Comparison of ENCODE assay signal across 11 mouse cellular contexts in genomic region chr13:34133326-34134071, GRCm38 (mm10). TPM values are rescaled to one million over a fixed set of nuclear protein-coding genes. Genes with fewer than 3 reads are reported as not detected.
DNase-seq lines count a peak whose midpoint lies in the region; ATAC-seq lines count a peak whose summit lies in the region.
"Had no signal": no experiment of that assay in that cellular context is flagged by ENCODE, and none has a peak within 500 bp of the region (broad histone marks: within the 10 kb centered on the region; RNA-seq: fewer than 3 reads in every experiment).

No protein-coding gene starts in this region.

- WGBS in liver, embryonic 11.5 days = 18% methylated on average over 15 of the region's 15 CpGs
- 4% methylated on average over 15 of the region's 15 CpGs for whole genome bisulfite sequencing in embryonic facial prominence, embryonic 10.5 days
- WGBS in hindbrain, embryonic 13.5 days = 2% methylated on average over 15 of the region's 15 CpGs
- 3% methylated on average over 15 of the region's 15 CpGs for WGBS in neural tube, embryonic 11.5 days

- H3K27ac ChIP-seq in liver, embryonic 11.5 days (ENCODE audit: low read depth, low read length) = no peak overlapping the region
- H3K27ac ChIP-seq in embryonic facial prominence, embryonic 10.5 days (replicated peaks) = peak overlapping the region; percentile 93
- peak overlapping the region; percentile 100 for H3K27ac ChIP-seq in hindbrain, embryonic 13.5 days
- peak overlapping the region; percentile 100 for H3K27ac ChIP-seq in neural tube, embryonic 11.5 days (ENCODE audit: low read depth, low read length)

- H3K9ac ChIP-seq in liver, embryonic 11.5 days (ENCODE audit: low read depth, low read length) = no peak overlapping the region
- H3K9ac ChIP-seq in hindbrain, embryonic 13.5 days = peak overlapping the region; percentile 100
- H3K9ac ChIP-seq in neural tube, embryonic 11.5 days (ENCODE audit: low read length) = peak overlapping the region; percentile 91

- peak overlapping the region; percentile 36 for H3K4me2 ChIP-seq in liver, embryonic 11.5 days
- H3K4me2 ChIP-seq in hindbrain, embryonic 13.5 days = peak overlapping the region; percentile 83
- H3K4me2 ChIP-seq in neural tube, embryonic 11.5 days (ENCODE audit: low read depth) = peak overlapping the region; percentile 82

- no peaks in the 10 kb centered on the region for H3K36me3 ChIP-seq in liver, embryonic 11.5 days (ENCODE audit: control insufficient read depth, insufficient read depth, low read length)
- H3K36me3 ChIP-seq in embryonic facial prominence, embryonic 10.5 days (replicated peaks) = peaks cover 4% of the 10 kb centered on the region
- peaks cover 3% of the 10 kb centered on the region; the same call in 1 of the 2 replicates for H3K36me3 ChIP-seq in hindbrain, embryonic 13.5 days
- no peaks in the 10 kb centered on the region for H3K36me3 ChIP-seq in neural tube, embryonic 11.5 days (ENCODE audit: control insufficient read depth, insufficient read depth, low read length)

- peaks cover 59% of the 10 kb centered on the region for H3K27me3 ChIP-seq in liver, embryonic 11.5 days (replicated peaks; ENCODE audit: control insufficient read depth, insufficient read depth, low read length)
- H3K27me3 ChIP-seq in embryonic facial prominence, embryonic 10.5 days (replicated peaks; ENCODE audit: low read depth, poor library complexity, severe bottlenecking) = peaks cover 37% of the 10 kb centered on the region
- no peaks in the 10 kb centered on the region for H3K27me3 ChIP-seq in hindbrain, embryonic 13.5 days
- no peaks in the 10 kb centered on the region for H3K27me3 ChIP-seq in neural tube, embryonic 11.5 days (ENCODE audit: control insufficient read depth, insufficient read depth, low read length)

- no peak for DNase-seq in liver, embryonic 11.5 days (ENCODE audit: low spot score)
- DNase-seq in liver = no peak
- peak; percentile 63 for DNase-seq in embryonic facial prominence, embryonic 10.5 days (ENCODE audit: low spot score)
- peak; percentile 79 for DNase-seq in neural tube, embryonic 11.5 days (ENCODE audit: low spot score)
- DNase-seq in ovary, postnatal 10 days (ENCODE audit: low spot score) = no peak
- no peak for DNase-seq in adrenal gland, postnatal 4 days (ENCODE audit: low spot score in 2 of 2)
- no peak for DNase-seq in urinary bladder, postnatal 36 days (ENCODE audit: low spot score in 2 of 2)
- DNase-seq: spleen, adult 18-20 months had no signal

- no peak overlapping the region for H3K4me3 ChIP-seq in liver, embryonic 11.5 days (ENCODE audit: low read depth, low read length)
- H3K4me3 ChIP-seq in embryonic facial prominence, embryonic 10.5 days = peak overlapping the region; percentile 79
- peak overlapping the region; percentile 96 for H3K4me3 ChIP-seq in hindbrain, embryonic 13.5 days
- peak overlapping the region; percentile 38 for H3K4me3 ChIP-seq in neural tube, embryonic 11.5 days (ENCODE audit: low read depth, low read length)

- ATAC-seq in liver, embryonic 11.5 days (replicated peaks; ENCODE audit: low FRiP score) = no peak
- no peak for ATAC-seq in hindbrain, embryonic 13.5 days (ENCODE audit: low FRiP score)
- 0 out of 2 replicates have a peak, but pooled peaks have one; percentile 1 for ATAC-seq in neural tube, embryonic 11.5 days (ENCODE audit: insufficient read depth, low FRiP score, low TSS enrichment)
- ATAC-seq: activated CD4-positive, CD25-positive, alpha-beta regulatory T cell, adult 4 months had no signal

- peaks cover 18% of the 10 kb centered on the region for H3K4me1 ChIP-seq in liver, embryonic 11.5 days (replicated peaks; ENCODE audit: control insufficient read depth, insufficient read depth, low read length)
- H3K4me1 ChIP-seq in embryonic facial prominence, embryonic 10.5 days = peaks cover 57% of the 10 kb centered on the region
- peaks cover 58% of the 10 kb centered on the region for H3K4me1 ChIP-seq in hindbrain, embryonic 13.5 days (replicated peaks)
- peaks cover 7% of the 10 kb centered on the region; the same call in 1 of the 2 replicates for H3K4me1 ChIP-seq in neural tube, embryonic 11.5 days (ENCODE audit: control insufficient read depth, insufficient read depth, low read length)

- H3K9me3 ChIP-seq in liver, embryonic 11.5 days (ENCODE audit: control insufficient read depth, low read length) = no peaks in the 10 kb centered on the region
- no peaks in the 10 kb centered on the region for H3K9me3 ChIP-seq in embryonic facial prominence, embryonic 10.5 days
- no peaks in the 10 kb centered on the region for H3K9me3 ChIP-seq in hindbrain, embryonic 13.5 days
- H3K9me3 ChIP-seq in neural tube, embryonic 11.5 days (ENCODE audit: control insufficient read depth, low read length) = no peaks in the 10 kb centered on the region

RNA-seq across cellular contexts. Expression of gene Tubb2b, which starts 3.2 kb away (rescaled TPM):
- polyA plus RNA-seq in liver, embryonic 11.5 days (2014; fragmentation: Nextera tagmentation; extraction: Ambion mirVana) = 7.6 and 7.7 TPM in 2 replicates
- 65.5 and 73.2 TPM in 2 replicates for polyA plus RNA-seq in embryonic facial prominence, embryonic 10.5 days (2016; fragmentation: Nextera tagmentation; extraction: Ambion mirVana)
- 795 and 852 TPM in 2 replicates for polyA plus RNA-seq in hindbrain, embryonic 13.5 days (2015; fragmentation: Nextera tagmentation; extraction: Ambion mirVana)
- polyA plus RNA-seq in neural tube, embryonic 11.5 days (2014; fragmentation: Nextera tagmentation; extraction: Ambion mirVana) = 322 and 344 TPM in 2 replicates
- total RNA-seq in adrenal gland, postnatal 4 days (2021) = 100 to 1,000 TPM in 1 of 2 experiments, 10 to 100 TPM in 1; 59.8 to 108 TPM
- total RNA-seq: liver, adult 2 months had no signal

RNA-seq across cellular contexts. Expression of gene Psmg4, which starts 29.3 kb away (rescaled TPM):
- 85.0 and 91.4 TPM in 2 replicates for polyA plus RNA-seq in liver, embryonic 11.5 days (2014; fragmentation: Nextera tagmentation; extraction: Ambion mirVana)
- 97.9 and 99.9 TPM in 2 replicates for polyA plus RNA-seq in embryonic facial prominence, embryonic 10.5 days (2016; fragmentation: Nextera tagmentation; extraction: Ambion mirVana)
- 87.0 and 94.4 TPM in 2 replicates for polyA plus RNA-seq in hindbrain, embryonic 13.5 days (2015; fragmentation: Nextera tagmentation; extraction: Ambion mirVana)
- polyA plus RNA-seq in neural tube, embryonic 11.5 days (2014; fragmentation: Nextera tagmentation; extraction: Ambion mirVana) = 92.4 and 92.6 TPM in 2 replicates
- 10 to 100 TPM; 45.2 to 50.0 TPM for total RNA-seq in adrenal gland, postnatal 4 days (2021)

RNA-seq across cellular contexts. Expression of gene Tubb2a, which starts 55.7 kb away (rescaled TPM):
- 81.0 and 87.9 TPM in 2 replicates for polyA plus RNA-seq in liver, embryonic 11.5 days (2014; fragmentation: Nextera tagmentation; extraction: Ambion mirVana)
- polyA plus RNA-seq in embryonic facial prominence, embryonic 10.5 days (2016; fragmentation: Nextera tagmentation; extraction: Ambion mirVana) = 101 and 105 TPM in 2 replicates
- polyA plus RNA-seq in hindbrain, embryonic 13.5 days (2015; fragmentation: Nextera tagmentation; extraction: Ambion mirVana) = 1,972 and 2,142 TPM in 2 replicates
- polyA plus RNA-seq in neural tube, embryonic 11.5 days (2014; fragmentation: Nextera tagmentation; extraction: Ambion mirVana) = 454 and 539 TPM in 2 replicates
- total RNA-seq in adrenal gland, postnatal 4 days (2021) = 100 to 1,000 TPM in 1 of 2 experiments, 10 to 100 TPM in 1; 98.3 to 122 TPM

Comparison
In these comparisons a context has a peak if more than half of its experiments do, and no peak if none do; other contexts are left out.
1. DNase-seq: peak in embryonic facial prominence, embryonic 10.5 days (single experiment) and neural tube, embryonic 11.5 days (single experiment); none in liver, embryonic 11.5 days (single experiment), liver (single experiment), ovary, postnatal 10 days (single experiment), adrenal gland, postnatal 4 days (0 of 2) and urinary bladder, postnatal 36 days (0 of 2).
2. Peak in every context shown above with its lines, with median percentiles within 50 percentile points of each other: H3K4me2 ChIP-seq.